Mouse (Mus musculus) brain, embryonic 14.5 days (tissue): ENCODE measurements around the gene Eml5. TPM values are rescaled to one million over a fixed set of nuclear protein-coding genes. Genes with fewer than 3 reads are reported as not detected.

ENCODE experiments used
- DNase-seq: peaks from one replicate; pipeline ENCODE4 v3.0.0-alpha.2; 2011; ENCODE audit warnings: low read depth
- CTCF ChIP-seq: fragments of 200-500 bp; IDR thresholded peaks from 2 replicates; pipeline ENCODE4 v1.5.1; 2012; ENCODE audit warnings: inconsistent platforms, mild to moderate bottlenecking, moderate library complexity, borderline replicate concordance; ENCODE audit not compliant: insufficient read depth, insufficient read length; ENCODE audit errors: extremely low read depth
- POLR2A ChIP-seq: fragments of 200-500 bp; IDR thresholded peaks from 2 replicates; pipeline ENCODE4 v1.6.1; 2012; ENCODE audit warnings: mild to moderate bottlenecking, inconsistent platforms, borderline replicate concordance; ENCODE audit not compliant: poor library complexity, insufficient read depth, insufficient read length, severe bottlenecking; ENCODE audit errors: extremely low read depth
- polyA plus RNA-seq: library from polyadenylated mRNA; depleted of rRNA; stranded (reverse); fragments of >200 nt; gene quantifications from 2 replicates; pipeline ENCODE4 v1.2.3, GENCODE M21; 2012

The Eml5 gene
- polyA plus RNA-seq, 1 experiment, result 71.3 TPM

- peak; percentile 75 for DNase-seq
- TF ChIP-seq CTCF (no peak), POLR2A (no peak)
Measured at GRCm38 (mm10) chr12:98878693-98879092, 22.6 kb downstream of the Eml5 start.

GRCm38 (mm10) chr12:98875216-98875615 is 26.1 kb downstream of the Eml5 start:
- TF ChIP-seq CTCF, result no peak
- TF ChIP-seq POLR2A, result no peak
- DNase-seq, result no peak

- TF ChIP-seq CTCF, result no peak
- no peak for TF ChIP-seq POLR2A
- DNase-seq, result no peak
Measured at GRCm38 (mm10) chr12:98872836-98873235, 28.4 kb downstream of the Eml5 start.

GRCm38 (mm10) chr12:98863436-98863835 is 37.8 kb downstream of the Eml5 start:
- TF ChIP-seq CTCF (no peak), POLR2A (no peak)
- no peak for DNase-seq

- DNase-seq, result no peak
- TF ChIP-seq CTCF (no peak), POLR2A (no peak)
Measured at GRCm38 (mm10) chr12:98860316-98860715, 41.0 kb downstream of the Eml5 start.

GRCm38 (mm10) chr12:98850767-98851166 is 50.5 kb downstream of the Eml5 start:
- DNase-seq, result peak; percentile 75
- TF ChIP-seq POLR2A, result no peak
- TF ChIP-seq CTCF, result peak; percentile 78

- no peak for DNase-seq
- TF ChIP-seq POLR2A, result no peak
- no peak for TF ChIP-seq CTCF
Measured at GRCm38 (mm10) chr12:98844774-98845173, 56.5 kb downstream of the Eml5 start.

GRCm38 (mm10) chr12:98840135-98840534 is 61.1 kb downstream of the Eml5 start:
- DNase-seq, result no peak
- TF ChIP-seq POLR2A (no peak), CTCF (no peak)

GRCm38 (mm10) chr12:98837940-98838339 is 63.3 kb downstream of the Eml5 start:
- no peak for TF ChIP-seq POLR2A
- no peak for TF ChIP-seq CTCF
- no peak for DNase-seq

GRCm38 (mm10) chr12:98835466-98835865 is 65.8 kb downstream of the Eml5 start:
- no peak for DNase-seq
- TF ChIP-seq POLR2A, result no peak
- no peak for TF ChIP-seq CTCF

- TF ChIP-seq CTCF (no peak), POLR2A (no peak)
- no peak for DNase-seq
Measured at GRCm38 (mm10) chr12:98834879-98835278, 66.4 kb downstream of the Eml5 start.

GRCm38 (mm10) chr12:98833901-98834300 is 67.4 kb downstream of the Eml5 start:
- no peak for DNase-seq

More at GRCm38 (mm10) chr12:98833901-98834300, 67.4 kb downstream of the Eml5 start:
- no peak for TF ChIP-seq POLR2A
- TF ChIP-seq CTCF, result no peak
